Mouse (Mus musculus): ENCODE data around the gene Tuba3b.

Tuba3b gene

DNA sequence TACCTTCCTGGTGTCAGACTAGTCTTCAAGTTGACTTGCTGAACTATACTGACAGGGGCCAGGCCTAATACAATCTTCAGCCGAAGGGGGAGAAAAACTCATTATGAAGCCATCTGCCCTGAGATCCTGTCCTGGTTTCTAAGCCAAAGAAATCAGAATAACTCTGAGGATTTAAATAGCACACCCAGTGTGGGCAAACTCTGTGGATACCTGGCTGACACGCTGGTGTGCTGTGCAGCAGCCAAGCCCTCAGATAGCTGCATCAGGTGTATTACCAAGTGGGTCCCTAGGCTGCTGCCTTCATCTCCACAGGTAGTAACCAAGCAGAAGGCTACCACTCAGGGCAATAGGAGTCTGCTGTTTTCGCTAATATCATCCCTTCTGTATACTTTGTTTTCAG lies 2.9 kb upstream of the Tuba3b start:
- no peak for TF ChIP-seq CTCF (conservative IDR thresholded peaks at IDR 0.05; ENCODE audit: low read length)
- no peak for TF ChIP-seq NANOG (IDR thresholded peaks at IDR 0.05; ENCODE audit: borderline replicate concordance, low read length)
- no peak for TF ChIP-seq POU5F1 (IDR thresholded peaks at IDR 0.05; ENCODE audit: borderline replicate concordance, low read length)
- Histone ChIP-seq H3K4me1 (replicated peaks; ENCODE audit: low read depth, low read length) (no peaks in the 10 kb centered on the region; the same call in 1 of the 2 replicates), H3K36me3 (ENCODE audit: insufficient read depth, low read length) (no peaks in the 10 kb centered on the region), H3K4me3 (replicated peaks; ENCODE audit: low read length) (no peak overlapping the region), H3K9me3 (ENCODE audit: low read length) (peaks cover 12% of the 10 kb centered on the region), H3K27me3 (ENCODE audit: insufficient read depth, low read length) (peaks cover 42% of the 10 kb centered on the region)

DNA sequence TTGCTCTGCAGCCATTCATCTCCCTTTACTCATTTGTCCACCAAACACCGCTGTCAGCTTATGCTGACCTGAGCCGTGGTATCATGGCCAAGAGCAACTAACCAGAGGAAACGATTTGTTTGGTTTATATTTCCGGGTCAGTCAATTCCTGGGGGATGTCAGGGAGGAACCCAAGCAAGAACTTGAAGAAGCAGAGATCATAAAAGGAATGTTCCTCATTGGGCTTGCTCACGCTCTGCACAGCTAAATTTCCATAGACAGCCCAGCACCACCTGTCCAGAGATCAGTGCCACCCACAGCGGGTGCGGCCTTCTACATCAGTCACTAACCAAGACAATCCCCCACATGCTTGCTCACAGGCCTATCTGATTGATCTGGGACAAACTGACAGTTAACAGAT lies 1.3 kb upstream of the Tuba3b start, which contains the start of gene Lmntd1:
Lmntd1 (minus strand) TSS at position 101 of the 400 bp plus-strand sequence.
- Histone ChIP-seq H3K4me1 (replicated peaks; ENCODE audit: low read depth, low read length) (no peaks in the 10 kb centered on the region; the same call in 1 of the 2 replicates), H3K4me3 (replicated peaks; ENCODE audit: low read length) (no peak within 1 kb of the TSS), H3K36me3 (ENCODE audit: insufficient read depth, low read length) (no peaks in the 10 kb centered on the region), H3K27me3 (ENCODE audit: insufficient read depth, low read length) (peaks cover 49% of the 10 kb centered on the region), H3K9me3 (ENCODE audit: low read length) (peaks cover 12% of the 10 kb centered on the region)
- TF ChIP-seq CTCF (conservative IDR thresholded peaks at IDR 0.05; ENCODE audit: low read length), result no peak
- TF ChIP-seq POU5F1 (IDR thresholded peaks at IDR 0.05; ENCODE audit: borderline replicate concordance, low read length), result no peak
- TF ChIP-seq NANOG (IDR thresholded peaks at IDR 0.05; ENCODE audit: borderline replicate concordance, low read length), result no peak

DNA sequence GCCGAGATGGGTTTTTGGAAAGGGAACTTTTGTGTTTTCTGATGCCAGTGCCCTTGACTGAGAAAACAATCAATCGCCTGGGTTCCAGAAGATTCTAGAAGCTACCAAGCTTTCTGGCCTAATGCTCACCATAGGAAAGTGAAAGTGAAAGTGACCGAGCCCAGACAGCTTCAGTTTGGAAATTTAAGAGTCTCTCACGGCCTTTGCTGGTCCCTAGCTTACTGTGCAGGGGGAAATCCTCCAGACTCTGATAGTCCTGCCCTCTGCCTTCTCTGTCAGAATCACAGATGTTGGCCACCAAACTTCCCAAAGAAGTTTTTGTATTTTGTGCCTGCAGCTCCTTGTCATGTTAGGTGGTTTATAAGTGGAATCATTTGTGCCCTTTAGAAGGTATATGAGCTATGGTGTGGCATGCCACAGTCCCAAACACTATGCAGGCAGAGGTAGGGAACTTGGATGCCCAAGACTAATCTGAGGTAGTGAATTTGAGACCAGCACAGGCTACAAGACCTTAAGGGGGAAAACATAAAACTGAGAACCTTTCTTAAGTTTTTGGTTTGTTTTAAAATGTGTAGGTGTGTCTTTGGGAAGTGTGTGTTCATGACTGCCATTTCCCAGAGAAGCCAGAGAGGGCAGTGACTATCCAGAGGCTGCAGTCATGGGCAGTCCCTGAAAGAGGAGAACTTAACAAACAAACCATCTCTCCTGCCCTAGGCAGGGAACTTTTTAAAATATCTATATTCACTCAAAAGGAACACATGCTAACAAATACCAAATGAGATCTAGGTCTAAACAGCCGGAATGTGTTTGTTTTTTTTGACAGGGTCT lies 1.1 kb downstream of the Tuba3b start:
- Histone ChIP-seq H3K36me3 (ENCODE audit: insufficient read depth, low read length) (no peaks in the 10 kb centered on the region), H3K9me3 (ENCODE audit: low read length) (peaks cover 12% of the 10 kb centered on the region), H3K4me3 (replicated peaks; ENCODE audit: low read length) (no peak overlapping the region), H3K4me1 (replicated peaks; ENCODE audit: low read depth, low read length) (no peaks in the 10 kb centered on the region; the same call in 1 of the 2 replicates), H3K27me3 (ENCODE audit: insufficient read depth, low read length) (peaks cover 51% of the 10 kb centered on the region)
- TF ChIP-seq CTCF (conservative IDR thresholded peaks at IDR 0.05; ENCODE audit: low read length) (no peak), NANOG (IDR thresholded peaks at IDR 0.05; ENCODE audit: borderline replicate concordance, low read length) (no peak)

DNA sequence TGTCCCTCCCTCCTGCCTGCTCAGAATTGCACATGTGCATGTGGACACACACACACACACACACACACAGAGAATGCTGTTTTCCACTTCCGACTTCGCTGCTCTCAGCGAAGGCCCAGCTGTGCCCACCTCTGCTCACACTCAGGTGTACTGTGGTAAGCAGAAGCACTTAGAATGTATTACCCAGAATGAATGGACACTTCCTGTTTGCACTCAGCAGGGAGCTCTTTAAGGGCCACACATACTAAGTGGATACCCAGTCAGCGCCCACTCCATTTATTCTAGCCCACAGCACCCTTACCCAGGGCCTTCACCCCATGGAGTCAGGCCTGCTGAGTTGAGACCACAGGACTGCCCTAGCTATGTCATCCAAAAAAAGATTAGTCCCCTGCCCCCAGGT lies 7.6 kb downstream of the Tuba3b start:
- no peak overlapping the region for H3K4me3 ChIP-seq (replicated peaks; ENCODE audit: low read length)

DNA sequence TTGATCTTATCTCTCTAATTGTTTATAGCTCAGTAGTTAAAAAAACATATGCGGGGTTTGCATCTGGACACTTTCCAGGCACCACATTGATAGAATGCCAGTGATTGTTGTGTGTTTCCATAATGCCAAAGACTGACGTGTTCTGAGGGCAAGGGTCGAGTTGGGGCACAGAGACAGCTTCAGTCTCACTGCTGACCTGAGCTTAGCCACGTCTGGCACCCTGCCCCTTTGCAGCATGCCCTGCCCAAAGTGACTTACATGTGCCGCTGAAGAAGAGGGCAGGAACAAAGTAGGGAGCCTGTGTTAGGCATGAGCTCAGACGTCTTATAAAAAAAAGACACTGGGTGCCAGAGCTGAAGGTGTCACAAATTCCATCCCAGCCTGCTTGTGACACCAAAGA lies 14.7 kb downstream of the Tuba3b start:
- Histone ChIP-seq H3K4me1 (replicated peaks; ENCODE audit: low read depth, low read length) (no peaks in the 10 kb centered on the region), H3K9me3 (ENCODE audit: low read length) (no peaks in the 10 kb centered on the region; the same call in 1 of the 2 replicates), H3K36me3 (ENCODE audit: insufficient read depth, low read length) (no peaks in the 10 kb centered on the region), H3K27me3 (ENCODE audit: insufficient read depth, low read length) (no peaks in the 10 kb centered on the region), H3K4me3 (replicated peaks; ENCODE audit: low read length) (no peak overlapping the region)
- no peak for TF ChIP-seq NANOG (IDR thresholded peaks at IDR 0.05; ENCODE audit: borderline replicate concordance, low read length)
- TF ChIP-seq POU5F1 (IDR thresholded peaks at IDR 0.05; ENCODE audit: borderline replicate concordance, low read length), result no peak
- TF ChIP-seq CTCF (conservative IDR thresholded peaks at IDR 0.05; ENCODE audit: low read length), result no peak

More for the DNA sequence above, 7.6 kb downstream of the Tuba3b start:
- Histone ChIP-seq H3K27me3 (ENCODE audit: insufficient read depth, low read length) (0 out of 2 replicates have a peak, but pooled peaks cover 13% of the 10 kb centered on the region), H3K4me1 (replicated peaks; ENCODE audit: low read depth, low read length) (no peaks in the 10 kb centered on the region), H3K36me3 (ENCODE audit: insufficient read depth, low read length) (no peaks in the 10 kb centered on the region), H3K9me3 (ENCODE audit: low read length) (peaks cover 7% of the 10 kb centered on the region; the same call in 1 of the 2 replicates)
- no peak for TF ChIP-seq POU5F1 (IDR thresholded peaks at IDR 0.05; ENCODE audit: borderline replicate concordance, low read length)
- TF ChIP-seq CTCF (conservative IDR thresholded peaks at IDR 0.05; ENCODE audit: low read length), result no peak
- no peak for TF ChIP-seq NANOG (IDR thresholded peaks at IDR 0.05; ENCODE audit: borderline replicate concordance, low read length)

DNA sequence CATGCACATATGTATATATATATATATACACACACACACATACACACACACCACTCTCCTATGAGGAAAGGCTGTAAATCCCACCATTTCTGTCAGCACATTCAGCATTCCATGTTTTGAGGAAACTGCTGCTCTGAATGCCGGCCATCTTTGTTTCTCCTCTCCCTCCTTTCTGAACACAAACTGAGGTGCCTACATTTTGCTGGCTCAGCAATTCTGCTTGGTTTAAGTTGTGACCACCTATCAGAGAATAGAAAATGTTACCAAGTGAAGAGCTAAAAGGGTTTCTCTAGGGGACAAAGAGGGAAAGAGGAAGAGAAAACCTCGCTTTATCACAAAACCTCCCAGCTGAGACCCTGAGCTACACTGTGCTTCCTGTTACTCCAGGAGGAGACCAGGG lies 18.9 kb downstream of the Tuba3b start:
- H3K36me3 ChIP-seq (ENCODE audit: insufficient read depth, low read length), result no peaks in the 10 kb centered on the region
- no peaks in the 10 kb centered on the region for H3K4me1 ChIP-seq (replicated peaks; ENCODE audit: low read depth, low read length)
- no peak overlapping the region for H3K4me3 ChIP-seq (replicated peaks; ENCODE audit: low read length)
- TF ChIP-seq CTCF (conservative IDR thresholded peaks at IDR 0.05; ENCODE audit: low read length) (no peak), NANOG (IDR thresholded peaks at IDR 0.05; ENCODE audit: borderline replicate concordance, low read length) (no peak), POU5F1 (IDR thresholded peaks at IDR 0.05; ENCODE audit: borderline replicate concordance, low read length) (no peak)
- peaks cover 5% of the 10 kb centered on the region for H3K9me3 ChIP-seq (ENCODE audit: low read length)
- 0 out of 2 replicates have a peak, but pooled peaks cover 4% of the 10 kb centered on the region for H3K27me3 ChIP-seq (ENCODE audit: insufficient read depth, low read length)

DNA sequence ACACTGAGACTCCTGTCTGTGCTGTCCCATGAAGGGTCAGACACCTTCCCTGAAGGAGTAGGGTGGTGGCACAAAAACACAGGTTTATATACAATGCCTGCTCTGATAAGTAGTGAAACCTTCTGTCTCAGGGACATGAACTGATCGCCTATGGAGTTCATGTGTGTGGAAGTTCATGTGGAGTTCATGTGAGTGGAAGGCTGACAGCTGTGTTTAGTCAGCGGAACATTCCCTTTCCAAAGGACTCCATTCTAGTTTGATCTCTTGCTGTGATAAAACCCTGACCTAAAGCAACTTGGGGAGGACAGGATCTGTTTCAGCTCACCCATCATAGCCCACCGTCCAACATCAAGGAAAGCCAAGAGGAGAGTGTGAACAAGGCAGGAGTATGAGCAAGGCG lies 21.1 kb downstream of the Tuba3b start:
- Histone ChIP-seq H3K36me3 (ENCODE audit: insufficient read depth, low read length) (no peaks in the 10 kb centered on the region), H3K9me3 (ENCODE audit: low read length) (peaks cover 14% of the 10 kb centered on the region), H3K4me1 (replicated peaks; ENCODE audit: low read depth, low read length) (no peaks in the 10 kb centered on the region), H3K4me3 (replicated peaks; ENCODE audit: low read length) (no peak overlapping the region), H3K27me3 (ENCODE audit: insufficient read depth, low read length) (0 out of 2 replicates have a peak, but pooled peaks cover 4% of the 10 kb centered on the region)
- TF ChIP-seq CTCF (conservative IDR thresholded peaks at IDR 0.05; ENCODE audit: low read length), result no peak
- TF ChIP-seq POU5F1 (IDR thresholded peaks at IDR 0.05; ENCODE audit: borderline replicate concordance, low read length), result no peak
- no peak for TF ChIP-seq NANOG (IDR thresholded peaks at IDR 0.05; ENCODE audit: borderline replicate concordance, low read length)

GRCm38 (mm10) chr6:145638248-145638647 lies 22.7 kb downstream of the Tuba3b start:
- no peak for TF ChIP-seq POU5F1 (IDR thresholded peaks at IDR 0.05; ENCODE audit: borderline replicate concordance, low read length)
- TF ChIP-seq NANOG (IDR thresholded peaks at IDR 0.05; ENCODE audit: borderline replicate concordance, low read length), result no peak
- TF ChIP-seq CTCF (conservative IDR thresholded peaks at IDR 0.05; ENCODE audit: low read length), result no peak
- Histone ChIP-seq H3K36me3 (ENCODE audit: insufficient read depth, low read length) (no peaks in the 10 kb centered on the region), H3K9me3 (ENCODE audit: low read length) (peaks cover 14% of the 10 kb centered on the region), H3K4me3 (replicated peaks; ENCODE audit: low read length) (no peak overlapping the region), H3K4me1 (replicated peaks; ENCODE audit: low read depth, low read length) (no peaks in the 10 kb centered on the region), H3K27me3 (ENCODE audit: insufficient read depth, low read length) (0 out of 2 replicates have a peak, but pooled peaks cover 4% of the 10 kb centered on the region)

All from E14TG2a.4 (cell line).